Mouse (Mus musculus) liver, postnatal 0 days (tissue): ENCODE measurements at regions not wholly inside any gene's neighbourhood (a gene's known extent, or its start where the extent isn't known, plus 50 kb on each side); places are given as distances from the start of the nearest gene placed in this dataset.

Experiments
- CTCF ChIP-seq: sonication (generic); IDR thresholded peaks from 2 replicates; pipeline ENCODE4 v1.5.1; 2016; ENCODE audit warnings: antibody characterized with exemption, low read depth
- EP300 ChIP-seq: IDR thresholded peaks from 2 replicates; pipeline ENCODE4 v1.6.1; 2016; ENCODE audit warnings: antibody characterized with exemption, low read depth, mild to moderate bottlenecking

DNA sequence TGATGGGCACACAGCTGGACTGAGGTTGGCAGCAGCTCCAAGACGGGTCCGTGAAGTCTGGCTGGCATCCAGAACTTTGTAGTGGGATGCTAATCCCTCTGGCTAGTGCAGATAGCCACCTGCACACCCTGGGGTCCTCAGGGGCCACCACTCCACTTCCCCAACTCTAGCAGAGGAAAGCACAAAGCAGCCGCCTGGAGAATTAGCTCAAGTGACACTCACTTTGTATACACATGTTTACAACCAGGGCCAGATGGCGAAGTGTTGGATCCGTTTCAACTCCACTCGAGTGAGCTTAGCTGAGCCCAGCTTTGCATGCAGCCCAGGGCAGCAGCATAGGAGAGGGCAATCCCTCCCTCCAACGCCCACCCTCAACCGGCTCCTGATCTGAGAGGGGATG is 200.5 kb upstream of the Rpl38 start:
- TF ChIP-seq CTCF (no peak), EP300 (no peak)
